Mouse (Mus musculus) CH12.LX (cell line): Measurements from ENCODE around the gene Egln2. TPM values are rescaled to one million over a fixed set of nuclear protein-coding genes. Genes with fewer than 3 reads are reported as not detected.

Experiments used
- DNase-seq: peaks from one replicate; pipeline ENCODE4 v3.0.0-alpha.2; 2013; ENCODE audit errors: extremely low read depth
- H3K27ac ChIP-seq: 2 replicates; pipeline ENCODE4 v1.5.1; 2012; ENCODE audit warnings: low read depth, mild to moderate bottlenecking, control low read depth, moderate library complexity; ENCODE audit not compliant: insufficient read depth
- H3K27me3 ChIP-seq: replicated peaks from 2 replicates; pipeline ENCODE3; 2012; ENCODE audit warnings: inconsistent platforms
- H3K36me3 ChIP-seq, 2 experiments: replicated peaks in 1 of 2; 2 replicates each; pipeline versions ENCODE3 to v1.6.1; 2012; ENCODE audit warnings: inconsistent platforms in 1 of 2, low read length in 1 of 2, mild to moderate bottlenecking in 1 of 2, mixed read lengths in 1 of 2, moderate library complexity in 1 of 2; ENCODE audit not compliant: control insufficient read depth in 1 of 2, insufficient read depth in 1 of 2
- H3K4me1 ChIP-seq, 2 experiments: 2 replicates each; pipeline ENCODE4 v1.6.1; 2012; ENCODE audit warnings: inconsistent platforms in 1 of 2, moderate library complexity in 1 of 2; ENCODE audit not compliant: insufficient read depth in 2 of 2, control insufficient read depth in 1 of 2
- H3K4me2 ChIP-seq: 2 replicates; pipeline ENCODE4 v1.6.1; 2012; ENCODE audit warnings: low read depth, mild to moderate bottlenecking, control low read depth; ENCODE audit not compliant: poor library complexity, insufficient read depth, severe bottlenecking
- H3K4me3 ChIP-seq, 3 experiments: fragments of 150-350 bp in 1 of 3; sonication (generic) in 1 of 3; replicated peaks in 1 of 3; 2 replicates each; pipeline versions ENCODE3 to v1.5.1; 2011 to 2012; ENCODE audit warnings: low read depth in 2 of 3, low read length in 2 of 3, mild to moderate bottlenecking in 2 of 3, moderate library complexity in 2 of 3, control low read depth in 1 of 3, improper control_type of control experiment in 1 of 3, inconsistent platforms in 1 of 3, mixed read lengths in 1 of 3; ENCODE audit not compliant: poor library complexity in 1 of 3
- H3K79me2 ChIP-seq: replicated peaks from 2 replicates; pipeline ENCODE4 v1.6.1; 2012; ENCODE audit warnings: mild to moderate bottlenecking, moderate library complexity; ENCODE audit not compliant: control insufficient read depth, poor library complexity, insufficient read depth, severe bottlenecking; ENCODE audit errors: extremely low read depth
- H3K9ac ChIP-seq: 2 replicates; pipeline ENCODE4 v1.6.1; 2012; ENCODE audit warnings: low read depth, mild to moderate bottlenecking, control low read depth, moderate library complexity; ENCODE audit not compliant: insufficient read depth
- H3K9me3 ChIP-seq: replicated peaks from 2 replicates; pipeline ENCODE3; 2012; ENCODE audit warnings: low read length, inconsistent platforms, mixed read lengths
- BHLHE40 ChIP-seq: IDR thresholded peaks from 2 replicates; pipeline ENCODE4 v1.6.1; 2011; ENCODE audit warnings: mild to moderate bottlenecking, low read depth, low read length, improper control_type of control experiment
- CTCF ChIP-seq, 2 experiments: IDR thresholded peaks in 1 of 2; conservative IDR thresholded peaks in 1 of 2; 2 replicates each; pipeline ENCODE4 v1.5.1; 2011 to 2012; ENCODE audit warnings: low read depth in 2 of 2, low read length in 2 of 2, improper control_type of control experiment in 1 of 2, inconsistent platforms in 1 of 2, mild to moderate bottlenecking in 1 of 2, moderate library complexity in 1 of 2
- EP300 ChIP-seq: IDR thresholded peaks from 2 replicates; pipeline ENCODE4 v1.6.1; 2011; ENCODE audit warnings: low read length, improper control_type of control experiment
- ETS1 ChIP-seq: conservative IDR thresholded peaks from 2 replicates; pipeline ENCODE4 v1.6.1; 2012; ENCODE audit warnings: low read depth, mild to moderate bottlenecking, inconsistent platforms, low read length, improper control_type of control experiment, moderate library complexity
- GABPA ChIP-seq: IDR thresholded peaks from 2 replicates; pipeline ENCODE4 v1.6.1; 2012; ENCODE audit warnings: low read depth, low read length, improper control_type of control experiment, inconsistent platforms; ENCODE audit not compliant: insufficient replicate concordance
- HCFC1 ChIP-seq: IDR thresholded peaks from 2 replicates; pipeline ENCODE4 v1.6.1; 2012; ENCODE audit warnings: low read depth, mild to moderate bottlenecking, inconsistent platforms, low read length, improper control_type of control experiment
- JUN ChIP-seq: IDR thresholded peaks from 2 replicates; pipeline ENCODE4 v1.6.1; 2011; ENCODE audit warnings: low read depth, mild to moderate bottlenecking, low read length, improper control_type of control experiment, moderate library complexity; ENCODE audit not compliant: insufficient read depth
- MAX ChIP-seq: IDR thresholded peaks from 2 replicates; pipeline ENCODE4 v1.6.1; 2011; ENCODE audit warnings: low read length, improper control_type of control experiment
- MAZ ChIP-seq: IDR thresholded peaks from 2 replicates; pipeline ENCODE4 v1.6.1; 2012; ENCODE audit warnings: low read depth, mild to moderate bottlenecking, inconsistent platforms, low read length, improper control_type of control experiment, moderate library complexity
- MXI1 ChIP-seq: IDR thresholded peaks from 2 replicates; pipeline ENCODE4 v1.6.1; 2011; ENCODE audit warnings: mild to moderate bottlenecking, low read depth, low read length, improper control_type of control experiment
- MYC ChIP-seq: IDR thresholded peaks from 2 replicates; pipeline ENCODE4 v1.6.1; 2011; ENCODE audit warnings: low read depth, mild to moderate bottlenecking, improper control_type of control experiment, low read length
- NRF1 ChIP-seq: IDR thresholded peaks from 2 replicates; pipeline ENCODE4 v1.6.1; 2014; ENCODE audit warnings: low read depth, mild to moderate bottlenecking, inconsistent platforms, low read length, improper control_type of control experiment, moderate library complexity
- PAX5 ChIP-seq: IDR thresholded peaks from 2 replicates; pipeline ENCODE4 v1.6.1; 2012; ENCODE audit warnings: low read length, inconsistent platforms, mixed read lengths
- POLR2A ChIP-seq: IDR thresholded peaks from 2 replicates; pipeline ENCODE4 v1.6.1; 2011; ENCODE audit warnings: low read depth, mild to moderate bottlenecking, improper control_type of control experiment, low read length
- POLR2AphosphoS2 ChIP-seq: IDR thresholded peaks from 2 replicates; pipeline ENCODE4 v1.6.1; 2011; ENCODE audit warnings: low read depth, low read length, improper control_type of control experiment
- RAD21 ChIP-seq: IDR thresholded peaks from 2 replicates; pipeline ENCODE4 v1.6.1; 2011; ENCODE audit warnings: low read depth, mild to moderate bottlenecking, low read length, improper control_type of control experiment, moderate library complexity
- RCOR1 ChIP-seq: conservative IDR thresholded peaks from 2 replicates; pipeline ENCODE4 v1.6.1; 2012; ENCODE audit warnings: low read depth, mild to moderate bottlenecking, inconsistent platforms, low read length, improper control_type of control experiment
- SIN3A ChIP-seq: IDR thresholded peaks from 2 replicates; pipeline ENCODE4 v1.6.1; 2012; ENCODE audit warnings: low read length, improper control_type of control experiment, inconsistent platforms
- SMC3 ChIP-seq: IDR thresholded peaks from 2 replicates; pipeline ENCODE4 v1.6.1; 2011; ENCODE audit warnings: low read depth, low read length, improper control_type of control experiment
- USF1 ChIP-seq: IDR thresholded peaks from 2 replicates; pipeline ENCODE4 v1.6.1; 2014; ENCODE audit warnings: low read depth, mild to moderate bottlenecking, inconsistent platforms, low read length, improper control_type of control experiment
- USF2 ChIP-seq: conservative IDR thresholded peaks from 2 replicates; pipeline ENCODE4 v1.6.1; 2011; ENCODE audit warnings: low read depth, low read length, improper control_type of control experiment
- ZC3H11A ChIP-seq: IDR thresholded peaks from 2 replicates; pipeline ENCODE4 v1.6.1; 2012; ENCODE audit warnings: low read depth, mild to moderate bottlenecking, inconsistent platforms, low read length, improper control_type of control experiment
- ZKSCAN1 ChIP-seq: IDR thresholded peaks from 2 replicates; pipeline ENCODE4 v1.6.1; 2012; ENCODE audit warnings: low read depth, inconsistent platforms, low read length, improper control_type of control experiment, borderline replicate concordance
- ZNF384 ChIP-seq: IDR thresholded peaks from 2 replicates; pipeline ENCODE4 v1.6.1; 2012; ENCODE audit warnings: low read depth, low read length, improper control_type of control experiment, inconsistent platforms
- dilution Hi-C: fragments of 300-500 bp; cut with MboI; formaldehyde crosslinking; loops from 2 replicates; pipeline ENCODE4 v1.14.3; 2020; ENCODE audit warnings: low sequenced_read_pairs; ENCODE audit not compliant: extremely low pct_unique_long_range_greater_than_20kb, extremely low pct_ligation_motif_present
- in situ Hi-C: fragments of 300-500 bp; cut with MboI; formaldehyde crosslinking; loops from 3 replicates; pipeline ENCODE4 v1.14.3; 2019; ENCODE audit warnings: low sequenced_read_pairs, low pct_ligation_motif_present, low pct_unique_long_range_greater_than_20kb, mixed read lengths
- polyA plus RNA-seq: library from polyadenylated mRNA; unstranded; fragments of >175 nt; gene quantifications from 2 replicates; pipeline ENCODE4 v1.2.1, GENCODE M21; 2012; ENCODE audit warnings: low read depth; ENCODE audit not compliant: insufficient read length
- total RNA-seq, 2 experiments: library from RNA; depleted of rRNA; stranded (reverse); fragments of 300-350 nt in 1 of 2; fragments of >200 nt in 1 of 2; gene quantifications; 2 replicates each; pipeline ENCODE4 v1.2.3; 2012 to 2014

Gene Egln2
- total and polyA plus RNA-seq, 3 experiments: 37.9 to 115 (median 103) TPM

GRCm38 (mm10) chr7:27133156-27133555 lies 33.4 kb downstream of the Egln2 start:
- Histone ChIP-seq H3K4me2 (no peak overlapping the region), H3K9ac (no peak overlapping the region), H3K4me1 (no peaks in the 10 kb centered on the region), H3K27ac (no peak overlapping the region), H3K79me2 (no peaks in the 10 kb centered on the region), H3K27me3 (peaks cover 70% of the 10 kb centered on the region), H3K36me3 (no peaks in the 10 kb centered on the region), H3K9me3 (peaks cover 7% of the 10 kb centered on the region), H3K4me3 (no peak overlapping the region)
- DNase-seq: no peak
- in situ Hi-C loops (loop anchor here (25.0 kb wide), 1 partner anchor 371 kb away; the partner anchor contains the start of gene Cyp2b19), dilution Hi-C loops (no loop called here)
- TF ChIP-seq ZC3H11A (no peak), GABPA (no peak), MAZ (no peak), EP300 (no peak)

GRCm38 (mm10) chr7:27132588-27132987 lies 34.0 kb downstream of the Egln2 start:
- dilution Hi-C loops: no loop called here

GRCm38 (mm10) chr7:27131387-27131786 lies 35.2 kb downstream of the Egln2 start:
- no peak overlapping the region for H3K4me2 ChIP-seq
- H3K4me3 ChIP-seq: no peak overlapping the region
- peaks cover 7% of the 10 kb centered on the region for H3K9me3 ChIP-seq
- DNase-seq: no peak
- TF ChIP-seq ZNF384 (no peak), MAX (no peak)
- no peaks in the 10 kb centered on the region for H3K4me1 ChIP-seq
- H3K79me2 ChIP-seq: no peaks in the 10 kb centered on the region
- no peak overlapping the region for H3K9ac ChIP-seq
- dilution Hi-C loops (no loop called here), in situ Hi-C loops (loop anchor here (25.0 kb wide), 1 partner anchor 369 kb away; the partner anchor contains the start of gene Cyp2b19)
- no peak overlapping the region for H3K27ac ChIP-seq
- peaks cover 69% of the 10 kb centered on the region for H3K27me3 ChIP-seq
- no peaks in the 10 kb centered on the region for H3K36me3 ChIP-seq

More at GRCm38 (mm10) chr7:27132588-27132987, 34.0 kb downstream of the Egln2 start:
- H3K9me3 ChIP-seq: peaks cover 7% of the 10 kb centered on the region
- H3K27me3 ChIP-seq: peaks cover 74% of the 10 kb centered on the region
- no peaks in the 10 kb centered on the region for H3K36me3 ChIP-seq
- no peak overlapping the region for H3K4me2 ChIP-seq
- no peak overlapping the region for H3K27ac ChIP-seq
- TF ChIP-seq BHLHE40 (no peak), ZKSCAN1 (no peak), ETS1 (no peak), USF2 (no peak), HCFC1 (no peak), ZNF384 (no peak), SIN3A (no peak), SMC3 (peak; percentile 56), USF1 (no peak), NRF1 (no peak), POLR2A (no peak), POLR2AphosphoS2 (no peak), JUN (no peak), MAX (no peak), MAZ (no peak), PAX5 (no peak), CTCF (conservative IDR thresholded peaks at IDR 0.05 in 1 of 2, IDR thresholded peaks at IDR 0.05 in 1 of 2; ENCODE audit: low read depth in 2 of 2, low read length in 2 of 2) (peak; percentile 7 to 69; a peak in 2 of 4 replicates), MXI1 (no peak), MYC (no peak), RCOR1 (no peak), RAD21 (peak; percentile 57)
- TF ChIP-seq, all 38 proteins: peak for 3
- H3K79me2 ChIP-seq: no peaks in the 10 kb centered on the region
- H3K9ac ChIP-seq: no peak overlapping the region
- H3K4me1 ChIP-seq: no peaks in the 10 kb centered on the region
- H3K4me3 ChIP-seq: no peak overlapping the region
- in situ Hi-C loops: loop anchor here (25.0 kb wide), 1 partner anchor 370 kb away; the partner anchor contains the start of gene Cyp2b19
- DNase-seq: peak; percentile 62
